Mouse (Mus musculus): ENCODE data around the gene Smr2.

DNA sequence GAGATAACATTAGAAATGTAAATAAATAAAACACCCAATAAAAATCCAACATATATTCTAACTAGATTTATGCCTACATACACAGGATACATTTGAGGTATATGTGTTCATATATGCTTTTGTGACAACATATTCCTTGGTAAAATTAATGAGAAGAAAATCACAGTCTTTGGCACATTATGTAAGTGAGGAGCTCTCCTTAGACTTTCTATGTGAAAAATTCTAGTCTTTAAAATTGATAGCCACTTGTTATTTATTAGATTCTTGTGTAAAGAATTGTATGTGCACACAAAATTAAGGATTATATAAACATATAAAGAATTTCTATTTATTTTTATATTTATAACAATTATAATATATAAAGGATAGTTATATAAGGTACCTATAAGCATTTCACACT lies 67.6 kb downstream of the Smr2 start, which contains the start of gene Gm11115:
- TF ChIP-seq CTCF (IDR thresholded peaks at IDR 0.05; ENCODE audit: control insufficient read depth, insufficient read depth, low read length) (no peak), POLR2A (IDR thresholded peaks at IDR 0.05; ENCODE audit: borderline replicate concordance, control insufficient read depth, low read depth, low read length) (no peak)

Data from bone marrow, adult 2 months (tissue).